Mouse (Mus musculus) liver, adult 2 months (tissue): ENCODE results near the gene C1ra.

Experiments used
- CTCF ChIP-seq: fragments of 200-500 bp; IDR thresholded peaks from 2 replicates; pipeline ENCODE4 v1.5.1; 2011; ENCODE audit warnings: low read depth, low read length, control low read depth
- POLR2A ChIP-seq: fragments of 200-500 bp; IDR thresholded peaks from 2 replicates; pipeline ENCODE4 v1.6.1; 2011; ENCODE audit warnings: low read length, control low read depth; ENCODE audit not compliant: insufficient read depth; ENCODE audit errors: extremely low read depth

DNA sequence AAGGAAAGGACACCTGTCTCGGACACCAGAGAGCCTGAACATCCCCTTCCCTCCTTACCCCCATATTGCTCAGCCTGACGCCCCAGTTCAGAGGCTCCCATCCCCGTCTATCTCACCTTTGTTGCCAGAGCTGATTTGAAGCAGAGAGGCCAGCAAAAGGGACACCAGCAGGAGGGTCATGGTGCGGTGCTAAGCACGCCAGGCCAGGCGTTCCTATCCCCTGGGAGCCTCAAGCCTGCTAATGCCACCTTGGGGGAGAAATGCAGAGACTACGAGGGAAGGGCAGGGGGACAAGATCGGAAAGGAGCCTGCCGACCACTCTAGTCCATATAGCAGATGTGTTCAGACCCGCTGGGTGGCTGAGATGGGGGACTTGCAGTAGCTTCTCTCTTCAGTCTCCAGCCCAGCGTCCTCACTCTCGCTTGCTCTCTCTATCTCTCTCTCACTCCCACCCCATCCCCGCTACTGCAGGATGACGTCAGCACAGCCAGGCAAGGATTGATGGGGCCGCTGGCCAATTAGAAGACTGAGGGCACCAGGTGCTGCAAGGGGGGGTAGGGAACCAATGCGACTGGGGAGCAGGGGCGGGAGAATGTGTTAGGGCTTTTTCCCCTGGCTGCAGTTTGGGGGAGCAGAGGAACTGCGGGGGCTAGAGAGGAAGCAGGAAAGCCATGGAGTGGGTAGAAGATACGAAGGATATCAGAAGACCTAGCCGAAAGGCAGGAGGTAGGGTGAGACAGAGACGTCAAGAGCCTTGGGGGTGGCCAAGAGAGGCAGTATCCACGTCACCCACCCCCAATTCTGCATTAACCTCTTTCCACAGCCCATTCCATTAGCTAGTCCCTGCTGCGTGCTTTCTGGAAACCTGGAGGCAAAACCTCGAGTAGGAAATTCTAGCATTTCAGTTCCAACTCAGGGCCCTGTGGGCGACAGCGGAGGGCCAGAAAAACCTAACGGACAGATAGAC, 47.6 kb upstream of the C1ra start, which contains the start of gene Clstn3:
- TF ChIP-seq POLR2A (no peak), CTCF (no peak)
